Mouse (Mus musculus): Measurements from ENCODE around the gene Crim1.

The Crim1 gene

DNA sequence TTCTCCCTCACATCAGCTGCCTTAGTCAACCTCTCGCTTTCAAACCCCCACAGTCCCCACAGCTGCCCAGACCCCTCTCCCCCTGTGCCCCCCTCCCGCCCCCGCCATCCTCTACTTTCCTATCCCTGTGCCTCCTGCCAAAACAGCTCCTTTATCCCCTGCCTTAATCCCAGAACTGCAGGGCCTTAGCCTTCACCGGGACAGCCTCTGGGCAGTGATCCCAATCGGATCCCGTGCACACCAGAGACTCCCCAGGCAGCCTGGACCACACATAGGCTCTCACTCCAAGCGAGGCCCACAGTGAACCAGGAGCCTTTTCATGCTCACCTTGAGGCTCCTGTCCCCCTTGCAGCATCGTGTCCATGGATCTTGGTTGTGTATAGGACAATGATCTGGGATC is 168.4 kb downstream of the Crim1 start:
- in situ Hi-C loops (cut with MboI, MseI): no loop called here

DNA sequence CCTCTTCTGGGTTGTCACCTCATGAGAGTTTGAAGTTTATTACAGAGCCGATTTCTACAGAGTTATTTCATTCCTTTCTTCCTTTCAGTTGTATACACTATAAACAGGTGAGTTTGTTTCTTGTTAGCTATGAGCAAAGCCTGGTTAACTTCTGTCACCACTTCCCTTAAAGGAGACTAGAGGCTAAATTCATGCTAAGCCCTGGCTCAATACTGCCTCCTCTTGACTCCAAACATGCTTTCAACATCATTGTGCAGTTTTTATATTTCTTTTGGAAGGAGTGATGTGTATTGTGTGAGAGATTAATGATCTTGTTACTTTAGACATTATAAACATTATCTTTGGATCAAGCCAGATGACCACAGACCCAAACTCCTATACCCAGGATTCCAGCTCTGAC is 170.4 kb downstream of the Crim1 start:
- in situ Hi-C loops (cut with MboI, MseI): no loop called here

DNA sequence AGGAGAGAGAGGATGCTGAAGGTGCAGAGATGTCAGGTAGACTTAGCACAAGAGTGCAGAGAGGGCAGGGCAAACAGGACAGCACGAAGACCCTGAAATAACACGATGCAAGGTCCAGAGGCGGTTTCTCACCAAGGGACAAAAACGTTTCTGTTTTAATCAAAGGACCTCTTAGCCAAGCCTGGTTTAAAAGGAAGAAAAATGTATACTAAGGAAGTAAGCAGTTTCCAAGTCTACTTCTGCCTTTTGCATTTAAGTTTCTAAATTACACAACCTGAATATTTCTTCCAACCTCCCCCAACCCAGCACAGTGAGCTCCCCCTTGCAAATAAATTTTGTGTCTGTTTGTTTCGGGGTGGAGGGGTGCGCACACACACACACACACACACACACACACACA is 173.1 kb downstream of the Crim1 start:
- in situ Hi-C loops (cut with MboI, MseI): no loop called here

DNA sequence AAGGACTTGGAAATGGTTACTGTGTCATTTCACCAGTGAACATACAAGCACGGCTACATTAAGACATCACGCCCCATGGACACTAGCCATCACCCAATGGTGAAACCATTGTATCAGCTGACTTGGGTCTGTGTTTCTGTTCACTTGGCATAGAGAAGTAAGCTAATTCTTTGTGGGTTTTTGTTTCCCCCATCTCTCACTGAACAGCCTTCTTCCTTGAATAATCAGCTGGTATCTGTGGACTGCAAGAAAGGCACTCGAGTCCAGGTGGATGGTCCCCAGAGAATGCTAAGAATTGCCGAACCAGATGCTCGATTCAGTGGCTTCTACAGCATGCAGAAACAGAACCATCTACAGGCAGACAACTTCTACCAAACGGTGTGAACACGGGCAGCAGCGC is 173.8 kb downstream of the Crim1 start:
- in situ Hi-C loops (cut with MboI, MseI): no loop called here

DNA sequence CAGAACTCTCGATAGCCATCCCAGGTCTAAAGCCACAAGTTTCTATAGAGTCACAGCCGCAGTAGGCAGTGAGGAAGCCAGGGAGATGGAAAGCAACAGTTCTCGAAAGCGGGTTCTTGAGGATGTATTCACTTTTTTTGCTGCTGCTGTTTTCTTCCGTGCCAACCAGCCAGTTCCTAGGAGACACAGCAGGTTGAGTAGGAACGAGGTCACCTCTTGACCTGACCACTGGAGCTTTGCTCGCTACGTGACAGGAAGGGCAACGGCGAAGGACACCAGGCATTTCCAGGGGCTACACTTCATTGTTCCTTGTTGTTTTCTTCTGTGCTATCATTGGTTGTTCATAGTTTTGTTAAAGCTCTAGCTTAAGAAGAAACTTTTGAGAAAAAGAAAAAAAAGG is 174.7 kb downstream of the Crim1 start:
- in situ Hi-C loops (cut with MboI, MseI): no loop called here

DNA sequence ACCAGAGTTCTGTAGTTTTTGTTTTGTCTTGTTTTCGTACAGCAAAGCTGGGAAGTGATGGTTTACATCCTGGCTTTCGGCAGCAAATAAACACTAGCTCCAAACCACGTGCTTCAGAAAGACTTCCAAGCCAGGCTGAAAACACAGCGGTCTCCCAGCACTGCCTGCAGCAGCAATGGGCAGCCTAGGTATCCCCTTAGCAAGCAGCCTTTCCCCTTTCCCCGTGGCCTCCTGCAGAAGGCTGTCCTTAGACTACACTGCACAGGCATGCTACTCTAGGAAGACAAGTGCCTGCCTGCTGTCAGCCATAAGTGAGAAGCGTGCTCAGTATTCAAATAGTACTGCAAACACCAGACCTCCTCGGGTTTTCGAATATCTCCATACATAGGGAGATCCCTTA is 176.5 kb downstream of the Crim1 start:
- in situ Hi-C loops (cut with MboI, MseI): no loop called here

DNA sequence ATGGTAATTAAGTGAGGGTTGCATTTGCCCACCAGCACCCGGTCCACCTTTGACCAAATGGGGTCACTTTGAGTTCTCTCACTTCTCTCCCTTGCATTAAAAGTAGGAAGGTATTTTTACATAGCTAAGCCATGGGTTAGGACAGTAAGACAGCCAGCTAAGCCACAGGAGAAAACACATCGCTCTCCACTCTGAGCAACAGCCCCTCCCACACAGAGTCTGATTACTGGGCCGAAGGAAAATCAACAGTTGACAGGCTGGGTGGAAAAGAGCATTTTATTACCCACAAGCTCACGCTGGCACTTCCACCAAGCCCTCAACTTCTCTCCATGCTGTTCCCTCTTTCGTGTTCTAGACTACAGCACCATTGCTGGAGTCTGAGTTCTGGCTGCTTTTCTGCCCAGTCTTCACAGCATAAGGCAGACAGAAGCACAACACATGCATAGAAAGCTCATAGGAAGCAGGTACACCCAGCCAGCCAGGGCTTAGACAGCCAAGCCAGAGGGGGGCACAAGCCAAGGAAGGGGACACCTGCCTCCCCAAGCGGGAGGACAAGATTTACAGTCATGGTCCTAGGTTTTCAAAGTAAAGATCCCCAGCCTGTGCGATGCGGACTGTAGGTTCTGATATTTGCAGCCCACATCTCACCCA is 179.2 kb downstream of the Crim1 start:
- in situ Hi-C loops (cut with MboI, MseI): no loop called here

DNA sequence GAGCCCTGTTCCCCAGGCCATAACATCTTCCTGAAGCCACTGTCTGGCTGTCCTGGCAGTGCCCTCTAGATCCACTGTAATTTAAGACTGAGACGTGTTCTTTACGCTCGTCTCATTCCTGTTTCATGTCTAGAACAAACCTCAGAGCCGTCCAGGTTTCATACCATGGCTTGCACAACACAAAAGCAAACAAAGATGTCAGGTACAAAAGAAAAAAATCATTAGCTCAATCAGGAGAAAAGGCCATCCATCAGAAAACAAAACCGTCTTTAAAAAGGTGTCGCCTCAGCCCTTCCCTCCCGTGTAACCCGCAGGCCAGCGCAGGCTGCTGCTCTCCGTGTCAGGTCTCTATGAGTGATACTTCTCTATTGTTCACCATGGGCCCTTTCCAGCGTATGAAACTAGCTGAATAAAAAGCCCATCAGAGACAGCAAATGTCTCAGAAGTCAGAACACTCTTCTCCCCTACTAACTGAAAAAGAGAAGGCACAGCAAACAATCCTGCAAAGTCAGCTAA is 179.7 kb downstream of the Crim1 start:
- in situ Hi-C loops (cut with MboI, MseI): no loop called here

DNA sequence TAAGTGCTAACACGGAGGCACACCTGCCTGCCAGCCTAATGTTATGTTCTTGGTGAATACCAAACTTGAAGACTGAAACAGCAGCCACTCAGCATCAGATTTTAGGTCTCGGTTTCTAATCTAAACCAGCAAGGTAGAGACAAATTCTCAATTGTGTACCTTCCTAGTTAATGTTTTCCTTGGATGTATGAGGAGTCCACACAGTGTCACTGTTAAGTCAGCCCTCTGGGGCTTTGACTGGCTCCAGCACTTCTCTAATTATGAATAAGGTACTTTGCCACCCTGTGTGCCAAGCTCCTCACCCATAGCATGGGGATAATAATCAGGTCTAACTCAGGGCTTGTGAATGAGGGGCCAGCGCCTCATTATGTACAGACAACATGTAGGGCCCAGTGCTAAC is 182.3 kb downstream of the Crim1 start:
- in situ Hi-C loops (cut with MboI, MseI): no loop called here

DNA sequence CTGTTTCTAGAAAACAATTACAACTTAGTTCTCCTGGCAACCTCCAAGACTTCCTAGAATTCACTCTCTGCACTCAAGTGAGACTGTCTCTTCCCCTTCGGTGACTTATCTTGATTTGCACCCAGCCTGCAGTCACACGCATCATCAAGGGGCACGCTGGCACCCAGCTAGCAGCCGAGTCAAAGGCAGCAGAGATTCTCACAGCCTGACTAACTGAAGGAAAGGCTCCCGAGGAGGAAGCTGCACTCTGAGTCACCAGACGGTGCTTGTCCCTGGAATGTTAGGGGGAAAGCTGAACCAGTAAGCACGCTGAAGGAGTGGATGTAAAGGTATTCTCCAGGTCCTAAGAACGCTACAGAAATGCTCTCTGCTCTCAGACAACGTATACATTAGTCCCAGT is 187.6 kb downstream of the Crim1 start:
- in situ Hi-C loops (cut with MboI, MseI): no loop called here

DNA sequence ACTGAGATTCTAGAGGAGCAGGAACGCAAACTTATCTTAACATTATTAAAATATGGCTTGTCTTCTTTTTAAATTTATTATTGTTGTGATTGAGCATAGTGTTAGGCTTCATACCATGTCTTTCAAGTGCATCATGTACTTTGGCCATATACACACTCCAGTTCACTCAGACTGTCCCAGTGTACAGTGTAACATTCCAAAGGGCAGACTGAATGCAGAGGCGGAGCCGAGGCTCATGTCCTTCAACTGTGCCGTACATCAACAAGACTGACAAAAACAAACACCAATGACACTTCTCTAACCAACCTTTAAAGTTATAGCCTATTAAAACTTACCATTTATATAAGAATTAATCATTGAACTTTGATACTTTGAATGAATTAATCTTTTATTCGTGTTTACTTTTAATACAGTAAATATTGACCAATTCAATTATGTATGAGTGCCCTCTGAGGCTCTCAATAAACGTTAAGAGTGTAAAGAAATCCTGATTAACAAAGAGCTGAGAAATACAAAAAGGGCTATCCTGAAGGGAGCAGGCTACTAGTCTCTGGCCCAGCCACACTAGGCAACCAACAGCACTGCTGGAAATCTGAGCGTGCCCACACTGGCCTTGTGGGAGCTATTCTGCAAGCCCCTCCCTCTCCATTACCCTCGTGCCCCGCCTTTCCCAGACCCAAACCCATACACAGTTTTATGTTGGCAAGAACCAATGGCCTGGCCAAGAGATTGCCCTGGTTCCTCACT is 188.2 kb downstream of the Crim1 start:
- in situ Hi-C loops (cut with MboI, MseI): no loop called here

DNA sequence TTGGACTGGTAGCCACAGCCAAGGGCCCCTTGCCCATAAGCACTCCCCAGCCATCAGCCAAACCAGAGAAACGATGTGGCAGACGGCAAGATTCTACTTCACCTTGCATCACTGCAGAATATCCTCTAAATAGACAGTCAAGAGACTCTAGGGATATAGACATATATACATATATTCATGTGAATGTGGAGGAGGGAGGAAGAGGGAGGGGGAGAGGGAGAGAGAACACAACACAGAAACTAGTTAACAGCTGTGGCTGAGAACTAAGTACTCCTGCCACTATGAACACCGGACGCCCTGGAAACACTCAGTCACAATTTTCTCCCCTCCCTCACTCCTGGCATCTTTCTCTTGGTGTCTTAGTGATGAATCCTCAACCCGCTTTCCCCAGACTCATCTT is 189.5 kb downstream of the Crim1 start:
- in situ Hi-C loops (cut with MboI, MseI): no loop called here

DNA sequence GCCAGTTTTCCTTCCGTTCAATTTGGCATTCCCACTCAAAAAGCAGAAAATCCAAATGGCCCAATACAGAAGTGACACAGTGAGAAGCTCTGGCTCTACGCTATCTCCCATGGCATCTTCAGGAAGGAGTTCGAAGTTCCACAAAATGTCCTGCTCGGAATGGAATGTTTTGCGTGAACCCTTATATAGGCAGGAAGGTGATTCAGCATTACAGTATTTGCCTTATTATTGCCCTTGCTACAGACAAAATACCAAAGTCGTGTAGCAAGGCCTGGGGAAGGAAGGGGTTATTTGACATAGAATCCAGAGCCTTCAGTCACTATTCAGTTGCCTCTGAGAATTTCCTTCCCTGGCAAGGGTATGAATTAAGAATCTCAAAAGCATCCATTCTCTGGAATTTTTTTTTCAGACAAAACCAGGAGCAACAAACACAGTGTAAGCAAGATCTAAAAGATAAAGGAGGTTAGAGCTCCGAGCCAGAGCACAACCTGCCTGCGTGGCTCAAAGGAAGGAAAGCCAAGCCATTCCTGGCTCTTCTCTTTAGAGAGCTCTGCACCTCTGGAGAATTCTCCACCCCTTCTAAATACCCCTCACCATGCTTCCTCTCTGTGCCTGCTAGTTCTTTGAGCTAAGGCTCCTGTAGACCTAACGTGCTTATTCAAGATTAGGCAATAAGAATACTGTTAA is 192.5 kb downstream of the Crim1 start:
- in situ Hi-C loops (cut with MboI, MseI): no loop called here

DNA sequence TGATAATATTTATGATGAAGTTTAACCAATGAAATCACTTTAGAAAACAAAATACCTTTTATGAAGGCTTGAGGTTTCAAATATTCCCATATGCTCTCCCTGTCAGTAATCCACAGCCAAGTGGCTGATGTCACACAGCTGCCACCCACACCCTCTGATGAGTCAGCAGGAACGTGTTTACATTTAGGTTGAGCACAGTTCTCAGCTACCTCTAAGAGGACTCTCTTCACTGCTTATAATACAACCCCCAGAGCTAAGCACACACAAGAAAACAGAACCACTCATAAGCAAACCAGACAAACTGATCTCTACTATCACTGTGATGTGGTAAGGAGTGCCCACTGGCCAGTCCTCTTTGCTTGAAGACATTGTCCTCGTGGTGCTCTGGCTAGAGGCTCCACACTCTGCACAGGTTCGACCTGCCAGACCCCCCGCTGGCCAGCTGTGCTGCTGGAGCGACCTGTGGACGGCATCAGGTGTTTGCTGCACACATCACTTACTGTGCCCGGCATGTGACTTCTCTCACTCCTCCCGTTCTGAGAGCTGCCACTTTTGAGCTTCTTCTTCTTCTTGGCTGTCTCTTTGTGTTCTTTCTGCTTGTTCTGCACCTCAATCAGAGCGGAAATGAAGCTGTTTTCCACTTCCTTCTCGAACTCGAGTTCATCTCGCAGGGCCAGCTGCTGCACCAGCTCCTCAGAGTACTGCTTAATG is 200.2 kb downstream of the Crim1 start:
- in situ Hi-C loops (cut with MboI, MseI): no loop called here

DNA sequence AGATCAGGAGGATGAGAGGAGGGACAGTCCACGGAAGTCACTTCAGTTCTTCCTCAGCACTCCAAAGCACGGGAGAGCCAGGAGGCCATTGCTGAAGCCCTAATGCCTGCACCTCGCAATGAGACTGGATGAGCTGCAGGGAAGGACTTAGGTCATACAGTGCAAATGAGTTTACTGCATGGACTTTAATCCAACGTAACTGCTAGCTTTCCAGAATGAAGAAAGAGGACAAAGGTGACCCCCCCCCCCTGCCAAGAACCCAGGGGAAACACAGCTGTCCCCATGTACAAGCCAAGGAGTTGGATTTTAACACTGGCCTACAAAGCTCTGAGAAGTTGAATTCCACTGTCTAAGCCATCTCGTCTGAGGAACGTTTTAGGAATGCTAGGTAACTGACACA is 201.3 kb downstream of the Crim1 start:
- in situ Hi-C loops (cut with MboI, MseI): no loop called here

DNA sequence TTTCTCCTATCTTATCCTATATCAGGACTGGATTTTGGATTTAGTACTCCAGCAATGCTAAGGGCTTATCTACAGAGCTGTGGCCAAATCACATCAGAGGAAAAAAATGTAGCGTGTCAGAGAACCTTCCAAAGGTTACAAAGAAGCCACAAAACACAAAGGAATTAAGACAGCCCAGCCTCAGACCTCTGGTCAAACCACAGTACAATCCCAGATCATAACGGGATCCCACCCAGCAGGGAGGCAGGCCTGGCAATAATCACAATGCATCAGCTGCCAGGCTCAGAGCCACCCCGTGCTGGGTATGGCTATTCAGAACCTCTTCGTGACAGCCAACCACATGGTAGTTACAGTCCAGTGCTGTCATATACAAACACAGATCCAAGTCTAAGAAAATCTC is 201.7 kb downstream of the Crim1 start:
- in situ Hi-C loops (cut with MboI, MseI): no loop called here

DNA sequence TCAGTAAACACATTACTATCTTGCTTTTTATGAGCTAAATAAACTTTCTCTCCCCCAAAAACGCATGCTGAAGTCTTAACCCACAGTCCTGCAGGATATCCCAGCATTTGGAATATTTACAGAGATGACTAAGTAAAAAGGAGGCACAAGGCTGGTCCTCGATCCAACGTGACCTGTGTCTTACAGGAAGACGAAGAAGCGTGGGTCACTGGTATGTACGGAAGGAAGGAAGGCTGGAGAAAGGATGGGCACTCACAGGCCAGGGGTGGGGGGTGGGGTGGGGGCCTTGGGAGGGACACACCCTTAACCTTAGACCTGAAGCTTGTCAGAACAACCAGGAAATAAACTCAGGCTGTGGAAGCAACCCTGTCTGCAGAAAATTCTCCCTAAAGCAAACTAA is 202.1 kb downstream of the Crim1 start:
- in situ Hi-C loops (cut with MboI, MseI): no loop called here

DNA sequence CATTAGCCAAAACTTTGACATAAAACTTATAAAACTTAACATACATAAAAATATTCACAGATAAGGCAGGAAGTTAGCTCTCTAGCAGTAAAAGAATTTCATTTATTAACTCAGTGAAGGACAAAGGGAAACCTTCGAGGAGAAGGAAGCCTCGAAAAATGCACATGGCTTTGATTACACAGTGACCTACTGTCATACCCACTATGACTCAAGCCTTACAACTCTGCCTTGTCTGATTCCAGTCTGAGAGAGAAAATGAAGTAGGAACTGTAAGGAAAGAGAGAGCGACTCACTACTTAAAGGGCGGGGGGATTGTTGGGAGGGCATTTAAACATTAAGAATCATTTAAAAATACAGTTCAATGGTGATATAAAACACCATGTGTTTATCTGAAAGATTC is 203.2 kb downstream of the Crim1 start:
- in situ Hi-C loops (cut with MboI, MseI): no loop called here

DNA sequence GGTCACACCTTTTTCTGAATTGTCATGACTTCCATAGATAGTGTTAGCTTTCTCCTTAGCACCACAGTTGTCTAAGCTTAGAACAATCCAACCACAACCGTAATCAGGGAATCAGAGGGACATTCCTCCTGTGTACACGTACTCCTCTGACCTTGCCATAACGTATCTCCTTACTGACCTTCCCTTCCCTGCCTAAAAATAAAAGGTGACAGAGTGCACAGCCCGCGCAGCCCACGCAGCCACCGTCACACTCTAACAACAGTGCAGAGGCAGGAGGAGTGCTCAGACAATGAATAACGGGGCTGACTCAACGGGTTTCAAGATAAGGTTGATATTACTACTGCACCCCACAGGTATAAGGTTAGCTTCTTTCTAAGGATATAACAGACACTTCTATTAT is 203.8 kb downstream of the Crim1 start:
- in situ Hi-C loops (cut with MboI, MseI): no loop called here

DNA sequence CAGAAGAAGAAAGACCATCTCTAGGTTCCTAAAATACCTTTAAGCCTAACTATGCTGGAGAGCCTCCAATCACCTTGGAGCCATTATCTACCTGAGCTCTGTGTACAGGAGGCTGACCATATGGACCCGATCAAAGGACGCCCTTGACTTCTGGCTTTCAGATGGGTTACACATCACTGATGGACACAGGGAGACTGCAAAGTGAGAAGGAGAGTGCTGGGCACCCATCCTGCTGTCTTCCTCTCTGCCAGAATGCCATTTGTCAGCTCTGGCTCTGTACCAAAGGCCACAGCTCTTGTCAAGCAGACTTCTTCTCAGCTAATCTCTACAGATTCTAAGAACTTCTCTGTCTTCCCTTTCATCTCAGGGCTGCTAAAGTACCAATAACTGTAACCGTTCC is 205.3 kb downstream of the Crim1 start:
- in situ Hi-C loops (cut with MboI, MseI): no loop called here

DNA sequence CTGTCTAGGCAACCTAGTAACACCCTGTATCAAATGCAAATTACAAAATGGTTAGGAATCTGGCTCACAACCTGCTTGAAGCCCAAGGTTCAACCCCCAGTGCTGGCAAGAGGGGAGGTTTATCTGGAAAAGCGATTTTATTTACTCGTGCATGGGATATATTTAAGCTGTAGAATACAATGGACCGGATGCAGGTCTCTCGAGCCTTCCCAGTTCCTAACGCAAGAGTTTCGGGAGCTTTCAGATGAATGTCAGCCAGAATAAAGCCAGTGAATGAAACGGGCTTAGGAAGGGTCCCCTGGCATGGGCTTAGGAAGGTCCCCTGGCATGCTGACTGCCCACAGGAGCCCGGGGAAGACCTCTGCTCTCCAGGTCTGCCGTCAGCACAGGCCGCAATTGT is 206.8 kb downstream of the Crim1 start:
- in situ Hi-C loops (cut with MboI, MseI): no loop called here

DNA sequence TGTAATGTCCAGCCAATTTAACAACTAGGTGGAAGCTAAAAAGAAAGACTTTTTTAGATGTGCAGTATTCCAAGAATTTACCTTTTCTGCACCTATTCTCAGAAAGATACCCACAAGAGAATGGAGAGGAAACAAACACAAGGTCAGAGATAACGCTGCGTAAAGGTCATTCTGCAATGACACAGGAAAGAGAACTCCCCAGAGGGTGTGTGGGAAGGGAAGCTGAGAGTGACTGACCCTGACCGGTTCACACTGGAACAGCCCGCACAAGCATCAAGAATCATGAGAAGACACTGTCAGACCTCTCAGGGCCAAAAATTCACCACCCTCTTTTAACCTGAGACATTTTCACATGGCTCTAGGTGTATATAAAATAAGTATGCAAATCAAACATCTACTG is 207.5 kb downstream of the Crim1 start:
- in situ Hi-C loops (cut with MboI, MseI): no loop called here

Data from T-helper 1 cell (primary cell).